Mouse (Mus musculus) lung, adult 2 months (tissue): ENCODE results near the gene Trim9. TPM values are rescaled to one million over a fixed set of nuclear protein-coding genes. Genes with fewer than 3 reads are reported as not detected.

ENCODE experiments used
- DNase-seq: peaks from one replicate; pipeline ENCODE4 v3.0.0; 2022
- H3K4me1 ChIP-seq: fragments of 200-500 bp; 2 replicates; pipeline ENCODE4 v1.6.1; 2011; ENCODE audit warnings: low read length; ENCODE audit not compliant: control insufficient read depth, insufficient read depth
- H3K4me3 ChIP-seq: fragments of 200-500 bp; replicated peaks from 2 replicates; pipeline ENCODE3; 2011; ENCODE audit warnings: low read depth, mild to moderate bottlenecking, control low read depth, low read length; ENCODE audit errors: extremely low read depth
- CTCF ChIP-seq: fragments of 200-500 bp; IDR thresholded peaks from 2 replicates; pipeline ENCODE4 v1.5.1; 2011; ENCODE audit warnings: mild to moderate bottlenecking, low read length, control low read depth; ENCODE audit not compliant: insufficient read depth
- POLR2A ChIP-seq: fragments of 200-500 bp; IDR thresholded peaks from 2 replicates; pipeline ENCODE4 v1.6.1; 2011; ENCODE audit warnings: low read depth, mild to moderate bottlenecking, control low read depth, low read length, borderline replicate concordance; ENCODE audit errors: extremely low read depth
- WGBS: fragments of 180-500 bp; shearing (Covaris S2); methylation state at CpG from one replicate; pipeline ENCODE4 v1.1.7; 2018; 5-methylcytosine and 5-hydroxymethylcytosine counted together
- polyA plus RNA-seq: library from polyadenylated mRNA; depleted of rRNA; stranded (reverse); fragments of >200 nt; gene quantifications from 2 replicates; pipeline ENCODE4 v1.2.3, GENCODE M21; 2012

Trim9 gene
- polyA plus RNA-seq, 1 experiment: 0.06 TPM

DNA sequence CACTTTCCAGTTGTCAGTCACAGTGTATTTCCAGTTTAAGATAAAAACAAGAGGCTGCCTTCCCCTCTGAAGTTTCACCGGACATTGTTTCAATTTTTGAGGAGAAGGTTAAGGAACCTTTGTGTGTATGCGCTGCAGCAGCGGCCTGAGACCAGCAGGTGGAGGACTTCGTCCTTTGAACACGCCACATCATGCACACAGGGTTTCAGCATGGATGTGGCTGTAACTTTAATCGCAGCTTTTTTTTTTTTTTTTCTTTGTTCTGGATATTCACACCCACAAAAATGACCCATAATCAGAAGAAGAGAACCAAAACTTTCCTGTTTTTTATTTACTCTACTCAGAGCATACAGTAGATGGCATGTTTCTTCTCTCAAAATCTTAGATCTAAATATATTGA, 113.0 kb downstream of the Trim9 start:
- peak; percentile 95 for TF ChIP-seq CTCF
- no peak for TF ChIP-seq POLR2A
- H3K4me3 ChIP-seq: no peak overlapping the region
- 3% methylated on average over 6 of the region's 6 CpGs for WGBS
- no peak for DNase-seq
- peaks cover 2% of the 10 kb centered on the region; the same call in 1 of the 2 replicates for H3K4me1 ChIP-seq

DNA sequence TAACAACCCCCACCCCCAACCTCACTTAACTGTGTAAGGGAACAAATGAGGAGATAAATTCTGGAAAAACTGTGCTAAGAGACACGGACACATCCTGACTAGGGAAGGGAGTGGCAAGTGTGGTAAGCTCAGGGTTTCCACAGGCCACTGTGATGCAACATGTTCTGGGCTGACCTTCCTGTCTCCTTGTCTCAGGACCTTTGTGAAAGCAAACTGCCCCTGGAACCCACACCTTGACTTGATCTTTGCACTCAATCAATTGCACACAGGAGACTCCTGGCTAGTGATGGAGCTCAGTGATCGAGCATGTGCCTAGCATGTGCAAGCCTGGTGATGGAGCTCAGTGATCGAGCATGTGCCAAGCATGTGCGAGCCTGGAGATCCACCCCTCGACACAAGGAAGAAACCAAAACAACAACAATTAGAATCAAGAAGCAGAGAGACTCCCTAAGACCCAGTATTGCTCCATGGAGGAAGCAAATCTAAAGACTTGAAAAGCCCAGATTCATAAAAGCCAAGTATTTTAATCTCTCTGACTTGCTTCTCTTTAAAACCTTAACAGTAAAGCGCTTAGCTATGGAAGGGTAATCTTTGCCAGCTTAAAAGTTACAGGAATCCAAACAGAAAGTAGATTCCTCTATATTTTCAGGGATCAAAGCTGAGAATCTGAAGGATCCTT, 113.6 kb downstream of the Trim9 start:
- no peak for TF ChIP-seq CTCF
- TF ChIP-seq POLR2A: no peak
- DNase-seq: no peak
- WGBS: 77% methylated on average over 6 of the region's 6 CpGs
- H3K4me1 ChIP-seq: peaks cover 2% of the 10 kb centered on the region; the same call in 1 of the 2 replicates
- H3K4me3 ChIP-seq: no peak overlapping the region

- no peak for DNase-seq
- Histone ChIP-seq H3K4me1 (peaks cover 2% of the 10 kb centered on the region; the same call in 1 of the 2 replicates), H3K4me3 (no peak overlapping the region)
- WGBS: 33% methylated on average over 5 of the region's 5 CpGs
- TF ChIP-seq CTCF (no peak), POLR2A (no peak)
Measured at GRCm38 (mm10) chr12:70232020-70232544, 115.3 kb downstream of the Trim9 start.

DNA sequence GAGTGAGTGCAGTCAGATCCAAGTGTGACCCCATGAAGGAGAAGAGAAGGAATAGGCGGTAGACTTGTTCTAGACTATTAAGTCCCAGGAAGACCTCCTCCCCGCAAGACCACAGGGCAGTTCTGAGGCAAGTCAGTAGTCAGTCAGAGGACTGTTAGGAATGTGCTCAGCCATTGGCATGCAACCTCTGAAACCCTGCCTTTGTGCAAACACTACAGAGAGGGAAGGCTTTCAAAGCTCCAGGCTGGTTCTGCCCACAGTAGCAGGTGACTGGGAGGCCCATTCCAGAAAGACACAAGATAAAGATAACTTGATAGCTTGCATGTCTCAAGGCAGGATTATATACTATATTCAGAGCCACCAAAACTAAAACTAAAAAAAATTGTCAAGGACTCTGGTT, 116.1 kb downstream of the Trim9 start, which contains the start of gene Pygl:
Pygl (minus strand) TSS at position 195 of the 400 bp plus-strand sequence.
- H3K4me3 ChIP-seq: no peak within 1 kb of the TSS
- H3K4me1 ChIP-seq: peaks cover 2% of the 10 kb centered on the region; the same call in 1 of the 2 replicates
- TF ChIP-seq POLR2A: peak; percentile 38; the same call in 1 of the 2 replicates
- no peak for TF ChIP-seq CTCF
- no peak for DNase-seq
- WGBS: 88% methylated on average over 2 of the region's 2 CpGs

DNA sequence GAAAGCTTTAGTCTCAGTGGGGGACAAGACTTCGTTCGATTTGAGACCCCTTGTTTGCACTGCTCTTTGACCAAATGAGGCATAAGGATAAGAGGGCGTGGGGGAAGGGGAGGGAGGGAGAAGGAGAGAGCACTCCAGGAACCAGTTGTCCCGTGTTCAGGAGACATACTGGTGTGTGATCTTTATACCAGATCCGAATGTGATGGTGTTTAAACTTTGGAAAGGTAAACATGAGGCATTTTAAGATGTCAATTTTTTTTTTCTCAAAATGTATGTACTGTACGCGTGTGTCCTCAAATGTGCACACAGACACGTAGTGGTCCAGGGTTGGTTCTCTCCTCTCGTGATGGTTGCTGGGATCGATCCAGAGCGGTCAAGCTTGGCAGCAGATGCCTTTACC, 119.3 kb downstream of the Trim9 start:
- Histone ChIP-seq H3K4me3 (no peak overlapping the region), H3K4me1 (peaks cover 2% of the 10 kb centered on the region; the same call in 1 of the 2 replicates)
- 70% methylated on average over 11 of the region's 11 CpGs for WGBS
- TF ChIP-seq CTCF: no peak
- TF ChIP-seq POLR2A: no peak
- DNase-seq: no peak

DNA sequence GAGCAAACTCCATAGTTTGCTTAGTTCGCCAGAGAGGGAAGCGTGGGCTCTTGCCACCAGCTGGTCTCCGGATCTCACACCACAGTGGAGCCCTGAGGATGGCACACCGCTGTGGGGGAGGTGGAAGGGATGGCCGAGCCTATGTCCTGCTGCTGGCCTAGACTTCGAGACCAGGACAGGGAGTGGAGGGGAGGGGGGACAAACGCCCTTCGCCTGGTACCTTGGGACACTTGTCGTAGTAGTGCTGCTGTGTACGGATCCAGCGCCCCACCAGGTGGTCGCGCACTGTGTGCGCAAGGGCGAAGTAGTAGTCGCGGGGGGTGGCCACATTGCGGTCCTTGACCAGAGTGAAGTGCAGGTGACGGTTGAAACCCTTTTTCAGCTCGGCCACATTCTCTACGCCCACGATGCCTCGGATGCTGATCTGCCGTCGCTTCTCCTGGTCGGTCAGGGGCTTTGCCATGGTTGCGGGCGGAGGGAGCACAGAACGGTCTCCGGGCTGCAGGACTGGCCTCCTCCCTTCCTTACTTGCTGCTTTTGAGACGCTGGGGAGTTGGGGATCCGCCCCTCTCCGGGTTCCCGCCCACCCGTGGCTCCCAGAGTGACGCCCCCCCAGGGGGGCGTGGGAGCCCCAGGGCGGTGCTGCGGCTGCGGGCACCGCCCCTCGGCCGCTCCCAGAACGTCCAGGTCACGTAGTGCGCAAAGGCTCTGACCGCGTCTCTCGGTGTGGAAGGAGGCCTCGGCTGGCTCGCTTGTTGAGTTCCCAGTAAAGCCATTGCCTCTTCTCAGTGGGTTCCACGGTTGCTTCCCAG, 120.1 kb downstream of the Trim9 start:
- H3K4me3 ChIP-seq: peak overlapping the region; percentile 67
- TF ChIP-seq CTCF: no peak
- TF ChIP-seq POLR2A: peak; percentile 91; the same call in 1 of the 2 replicates
- peak; percentile 83 for DNase-seq
- 1% methylated on average over 51 of the region's 52 CpGs for WGBS
- peaks cover 2% of the 10 kb centered on the region; the same call in 1 of the 2 replicates for H3K4me1 ChIP-seq

DNA sequence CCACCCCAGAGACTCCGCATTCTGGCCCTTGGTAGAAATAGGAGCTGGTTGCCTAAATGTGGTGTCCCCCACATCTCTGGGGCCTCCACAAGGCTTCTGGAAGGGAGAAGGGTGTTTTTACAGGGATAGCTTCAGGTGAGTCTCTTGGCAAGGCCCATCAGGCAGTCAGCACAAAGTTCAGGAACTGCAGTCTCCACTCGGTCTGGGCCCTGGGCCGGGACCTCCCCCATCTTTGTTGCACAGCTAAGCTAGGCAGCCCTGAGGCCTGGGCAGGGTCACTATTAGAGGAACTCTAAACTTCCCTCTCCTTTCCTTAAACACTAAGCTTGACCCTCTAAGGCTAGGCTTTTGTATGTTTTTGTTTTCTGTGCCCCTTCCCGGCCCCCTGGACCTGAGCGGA, 120.8 kb downstream of the Trim9 start:
- no peak for DNase-seq
- H3K4me1 ChIP-seq: peaks cover 1% of the 10 kb centered on the region; the same call in 1 of the 2 replicates
- H3K4me3 ChIP-seq: peak overlapping the region; percentile 67
- TF ChIP-seq CTCF (no peak), POLR2A (no peak)
- WGBS: 25% methylated on average over 5 of the region's 5 CpGs

GRCm38 (mm10) chr12:70223331-70223730, 124.1 kb downstream of the Trim9 start:
- no peak for DNase-seq
- WGBS: 64% methylated on average over 4 of the region's 4 CpGs
- TF ChIP-seq POLR2A (no peak), CTCF (no peak)

GRCm38 (mm10) chr12:70221425-70221824, 126.0 kb downstream of the Trim9 start:
- TF ChIP-seq CTCF (no peak), POLR2A (no peak)
- Histone ChIP-seq H3K4me3 (no peak overlapping the region), H3K4me1 (no peaks in the 10 kb centered on the region; the same call in 1 of the 2 replicates)
- 69% methylated on average over 5 of the region's 5 CpGs for WGBS
- no peak for DNase-seq

More at GRCm38 (mm10) chr12:70223331-70223730, 124.1 kb downstream of the Trim9 start:
- H3K4me3 ChIP-seq: no peak overlapping the region
- no peaks in the 10 kb centered on the region; the same call in 1 of the 2 replicates for H3K4me1 ChIP-seq
